Mouse (Mus musculus) heart, postnatal 14 days (tissue): Measurements from ENCODE around the gene Gabrb1. TPM values are rescaled to one million over a fixed set of nuclear protein-coding genes. Genes with fewer than 3 reads are reported as not detected.
"Not testable (repeated sequence)": the region's sequence is repeated elsewhere in the genome, so short reads cannot be mapped to it uniquely, and the experiment has no call there.

Experiments used
- DNase-seq, 2 experiments: peaks; one replicate each; pipeline ENCODE4 v3.0.0; 2021 to 2022
- intact Hi-C: fragments of 180-260 bp; cut with DNase I; formaldehyde crosslinking; loops from one replicate; pipeline ENCODE4 v1.15.1; 2025
- total RNA-seq, 2 experiments: library from RNA; stranded (reverse); gene quantifications; 2 replicates each; pipeline ENCODE4 v1.2.3; 2021

Gene Gabrb1
- total RNA-seq, 2 experiments from 2014 or later: 0.02 to 0.05 TPM

GRCm38 (mm10) chr5:72150870-72151269 lies 493.0 kb downstream of the Gabrb1 start:
- intact Hi-C loops: no loop called here
- DNase-seq: no peak

DNA sequence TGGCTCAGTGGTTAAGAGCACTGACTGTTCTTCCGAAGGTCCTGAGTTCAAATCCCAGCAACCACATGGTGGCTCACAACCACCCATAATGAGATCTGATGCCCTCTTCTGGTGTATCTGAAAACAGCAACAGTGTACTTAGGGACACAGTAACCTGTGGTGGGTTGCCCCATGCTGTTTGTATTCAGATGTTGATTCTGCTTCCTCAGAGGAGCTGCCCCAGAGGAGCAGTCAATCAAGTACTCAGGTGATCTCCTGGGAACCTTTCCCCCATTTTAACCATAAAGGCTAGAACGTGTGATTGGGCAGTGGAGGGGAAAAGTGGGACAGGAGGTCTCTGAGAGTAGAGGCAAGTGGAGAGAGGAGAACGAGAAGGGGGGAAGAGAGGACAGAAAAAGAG lies 497.8 kb downstream of the Gabrb1 start:
- DNase-seq, intact Hi-C loops: not testable (repeated sequence)

DNA sequence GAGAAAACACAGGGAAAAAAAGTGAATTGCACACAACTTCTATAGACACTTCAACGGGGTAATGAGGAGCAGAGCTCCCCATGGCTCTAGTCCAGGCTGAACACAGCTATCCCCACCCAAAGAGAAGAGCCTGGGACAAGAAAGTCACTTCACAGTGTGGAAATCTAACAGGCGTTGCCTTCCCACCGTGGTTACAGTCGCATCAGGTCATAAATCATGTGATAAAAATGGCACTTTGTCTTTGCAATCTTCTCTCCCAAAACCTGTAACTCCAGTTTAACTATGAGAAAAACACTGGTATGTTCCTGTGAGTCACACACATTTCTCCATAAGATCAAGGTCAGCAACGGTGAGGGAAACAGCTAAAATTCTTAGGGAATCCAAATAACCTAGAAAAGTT lies 498.7 kb downstream of the Gabrb1 start:
- no peak for DNase-seq
- intact Hi-C loops: no loop called here

GRCm38 (mm10) chr5:72158667-72159066 lies 500.8 kb downstream of the Gabrb1 start:
- intact Hi-C loops: no loop called here
- DNase-seq: no peak

- no peak for DNase-seq
- intact Hi-C loops: no loop called here
These were observed 501.6 kb downstream of the Gabrb1 start for GRCm38 (mm10) chr5:72159537-72159936.

DNA sequence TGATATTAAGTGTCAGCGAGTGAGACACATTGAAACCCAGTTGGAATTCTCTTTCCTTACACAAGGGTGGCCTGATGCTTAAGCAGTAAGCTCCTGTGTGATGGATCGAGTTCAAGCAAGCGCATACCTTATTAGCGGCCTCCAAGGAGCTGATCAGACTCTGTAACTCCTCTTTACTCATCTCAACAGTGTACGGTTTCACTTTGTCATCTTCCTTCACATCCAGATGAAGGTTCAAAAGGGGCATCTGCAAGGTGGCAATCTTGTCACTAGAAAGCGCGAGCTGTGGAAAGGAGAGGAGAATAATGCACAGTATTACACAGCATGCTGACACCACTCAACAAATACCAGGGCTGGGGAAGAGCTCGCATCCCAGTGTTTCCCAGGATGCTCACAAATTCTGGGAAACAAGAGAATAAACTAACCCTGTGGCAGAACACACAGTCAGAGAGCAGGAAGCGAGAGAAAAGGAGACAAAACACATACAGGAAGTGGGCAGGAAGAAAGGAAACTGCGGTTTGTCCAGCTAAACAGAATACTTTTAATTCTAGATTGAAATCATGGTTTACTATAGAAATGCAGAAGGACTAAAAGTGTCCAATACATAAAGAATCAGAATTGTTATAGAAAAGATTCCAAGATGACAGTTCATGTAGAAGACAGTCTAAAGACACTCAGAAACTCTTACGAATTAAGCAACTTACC lies 503.0 kb downstream of the Gabrb1 start:
- intact Hi-C loops: no loop called here
- DNase-seq: no peak

DNA sequence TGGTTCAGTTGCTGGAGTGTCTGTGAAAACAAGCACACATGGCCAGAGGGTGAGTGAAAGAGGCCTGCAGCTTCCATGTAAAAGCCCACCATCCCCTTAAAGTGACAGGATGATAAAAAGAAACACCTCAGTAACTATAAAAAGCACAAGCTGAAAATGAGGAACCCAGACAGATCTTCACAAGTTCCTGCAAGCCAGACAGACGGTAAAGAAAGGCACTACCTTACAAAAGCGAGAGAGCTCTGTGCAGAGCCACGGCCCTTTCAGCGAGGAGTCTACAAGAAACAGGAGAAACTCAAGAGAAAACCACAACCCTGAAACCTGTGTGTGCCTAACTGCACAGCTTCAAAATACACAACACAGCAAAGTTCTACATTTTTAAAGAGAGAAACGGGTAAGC lies 504.9 kb downstream of the Gabrb1 start:
- DNase-seq: no peak
- intact Hi-C loops: no loop called here

DNA sequence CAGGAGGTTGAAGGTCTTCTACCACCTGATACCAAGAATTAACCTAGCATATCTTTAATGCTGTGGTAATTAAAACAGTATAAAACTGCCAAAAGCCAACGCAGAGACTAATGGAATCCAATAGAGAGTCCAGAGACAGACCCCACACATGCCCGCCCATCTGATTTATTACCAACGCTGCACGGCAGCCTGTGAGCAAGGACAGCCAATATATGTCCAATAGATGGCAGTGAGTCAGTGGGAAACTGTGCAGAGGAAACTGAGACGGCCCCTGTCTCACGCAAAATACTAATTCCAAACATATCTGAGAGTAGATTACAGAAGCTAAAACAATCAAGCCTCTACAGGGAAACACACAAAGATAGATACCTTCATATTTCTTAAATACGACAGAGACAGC lies 506.5 kb downstream of the Gabrb1 start:
- intact Hi-C loops: no loop called here
- no peak for DNase-seq

DNA sequence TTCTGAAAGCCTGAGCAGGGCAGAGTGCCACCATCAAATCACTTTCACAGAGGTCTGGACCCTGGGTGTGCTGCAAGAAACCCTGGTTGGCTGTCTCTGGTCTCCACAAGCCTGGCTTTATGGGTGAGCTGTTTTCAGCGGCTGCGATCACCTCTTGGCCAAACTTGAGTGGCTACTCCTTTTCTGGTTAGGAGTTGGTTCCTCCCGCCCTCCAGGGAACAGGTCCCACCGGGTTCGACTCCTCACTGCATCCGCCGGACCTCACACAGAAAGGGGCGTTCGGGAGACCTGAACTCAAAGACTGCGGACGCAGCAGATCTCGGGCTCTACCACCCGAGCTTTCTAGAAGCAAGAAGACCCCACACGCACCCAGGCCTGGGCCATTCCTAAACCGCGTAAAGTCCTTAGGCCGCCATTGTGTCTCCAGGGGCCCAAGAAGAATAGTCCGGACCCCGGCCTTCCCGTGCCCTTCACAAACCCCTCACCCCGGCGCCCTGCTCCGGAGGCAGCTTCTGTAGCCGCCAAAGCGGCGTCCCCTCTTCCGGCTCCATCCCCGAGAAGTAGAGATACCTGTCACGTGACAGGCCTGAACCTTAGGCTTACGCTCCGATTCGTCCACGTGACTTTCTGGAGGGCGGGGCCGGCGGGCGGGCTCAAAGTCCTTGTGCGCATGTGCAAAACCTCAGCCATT lies 509.8 kb downstream of the Gabrb1 start, which contains the start of gene Commd8:
Gene Commd8 (minus strand): TSS at position 596 of the 691 bp plus-strand sequence.
- DNase-seq: peak; percentile 93 to 97
- intact Hi-C loops: no loop called here

DNA sequence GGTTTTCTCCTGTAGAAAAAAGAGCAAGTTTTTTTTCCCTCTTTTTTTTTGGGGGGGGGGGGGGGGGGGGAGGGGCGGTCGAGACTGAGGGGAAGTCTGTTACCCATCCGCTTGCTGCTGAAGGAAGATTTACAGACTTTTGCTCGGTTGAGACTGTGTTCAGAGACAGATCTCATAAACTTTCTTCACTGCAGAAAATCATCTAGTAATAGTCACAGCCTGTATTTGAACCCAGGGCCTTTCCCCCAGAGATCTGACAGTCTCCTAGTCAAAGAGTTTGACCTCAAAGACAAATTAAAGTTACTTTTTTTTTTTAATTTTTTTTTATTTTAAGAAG lies 510.3 kb downstream of the Gabrb1 start:
- intact Hi-C loops: no loop called here
- DNase-seq: no peak

DNA sequence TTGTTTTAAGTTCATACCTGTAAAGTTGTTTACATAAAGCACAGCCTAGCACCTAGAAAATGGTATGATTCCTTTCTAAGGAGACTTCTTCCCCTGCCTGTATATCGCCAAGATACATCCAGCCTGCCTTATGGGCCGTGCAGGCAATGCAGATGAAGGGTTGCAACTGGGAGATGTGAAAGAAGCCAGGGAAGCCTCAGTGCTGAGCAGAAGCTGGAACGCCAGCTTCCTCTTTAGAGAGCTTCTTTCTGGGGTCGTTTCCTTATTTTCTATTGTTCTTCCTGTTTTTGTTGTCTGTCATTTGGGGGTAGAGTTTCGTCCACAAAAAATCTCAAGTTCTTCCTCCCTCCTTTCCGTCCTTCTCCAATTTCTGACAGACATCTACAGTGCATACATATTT lies 512.2 kb downstream of the Gabrb1 start:
- DNase-seq: no peak
- intact Hi-C loops: no loop called here

- DNase-seq: peak; percentile 38 to 74
These were observed 514.8 kb downstream of the Gabrb1 start for GRCm38 (mm10) chr5:72172675-72173074.

GRCm38 (mm10) chr5:72173521-72173920 lies 515.6 kb downstream of the Gabrb1 start:
- no peak for DNase-seq
- intact Hi-C loops: no loop called here

More at GRCm38 (mm10) chr5:72172675-72173074, 514.8 kb downstream of the Gabrb1 start:
- intact Hi-C loops: loop anchor here (1.0 kb wide), 1 partner anchor 98 kb away; no protein-coding TSS in a partner anchor

GRCm38 (mm10) chr5:72175050-72175449 lies 517.1 kb downstream of the Gabrb1 start:
- intact Hi-C loops: loop anchor here (1.0 kb wide), 1 partner anchor 94 kb away; no protein-coding TSS in a partner anchor

DNA sequence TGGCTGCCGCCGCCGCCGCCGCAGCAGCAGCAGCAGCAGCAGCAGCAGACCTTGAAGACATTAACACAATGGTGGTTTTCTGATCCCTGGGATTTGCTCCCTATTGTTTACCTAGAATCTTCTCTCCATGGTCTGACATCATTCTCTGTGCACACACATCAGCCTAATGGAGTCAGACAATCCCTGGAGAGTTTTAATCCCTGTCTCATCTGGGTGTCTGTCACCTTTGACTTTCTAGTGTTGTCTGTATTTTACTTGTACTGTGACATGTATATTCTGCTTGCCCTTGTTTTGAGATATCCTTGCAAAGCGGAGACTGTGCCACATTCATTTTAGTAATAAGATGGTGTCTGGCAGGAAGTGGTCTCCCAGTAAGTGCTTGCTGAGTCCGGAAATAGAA lies 517.6 kb downstream of the Gabrb1 start:
- intact Hi-C loops: loop anchor here (1.0 kb wide), 1 partner anchor 94 kb away; no protein-coding TSS in a partner anchor
- no peak for DNase-seq

More at GRCm38 (mm10) chr5:72175050-72175449, 517.1 kb downstream of the Gabrb1 start:
- DNase-seq: no peak

DNA sequence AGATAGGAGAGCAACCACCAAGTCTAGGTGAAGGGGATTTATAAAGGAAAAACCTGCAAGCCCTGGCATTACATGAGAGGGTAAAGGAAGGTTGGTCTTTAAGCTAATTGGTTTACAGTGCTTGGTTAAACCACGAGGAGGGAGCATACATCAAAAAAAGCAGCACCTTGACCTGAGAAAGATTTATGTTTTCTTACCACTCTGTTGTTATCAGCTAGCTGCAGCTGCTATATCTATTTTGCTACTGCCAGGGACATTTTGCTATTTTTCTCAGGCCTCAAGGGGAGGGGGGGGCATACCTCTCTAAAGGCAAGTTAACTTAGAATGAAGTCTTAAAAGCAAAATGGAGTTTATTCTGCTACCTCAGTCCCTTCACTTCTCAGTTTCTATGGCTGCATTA lies 523.3 kb downstream of the Gabrb1 start:
- DNase-seq: no peak
- intact Hi-C loops: no loop called here

- peak in 1 of 2 experiments; percentile 12 for DNase-seq
These were observed 524.9 kb downstream of the Gabrb1 start for GRCm38 (mm10) chr5:72182804-72183203.

DNA sequence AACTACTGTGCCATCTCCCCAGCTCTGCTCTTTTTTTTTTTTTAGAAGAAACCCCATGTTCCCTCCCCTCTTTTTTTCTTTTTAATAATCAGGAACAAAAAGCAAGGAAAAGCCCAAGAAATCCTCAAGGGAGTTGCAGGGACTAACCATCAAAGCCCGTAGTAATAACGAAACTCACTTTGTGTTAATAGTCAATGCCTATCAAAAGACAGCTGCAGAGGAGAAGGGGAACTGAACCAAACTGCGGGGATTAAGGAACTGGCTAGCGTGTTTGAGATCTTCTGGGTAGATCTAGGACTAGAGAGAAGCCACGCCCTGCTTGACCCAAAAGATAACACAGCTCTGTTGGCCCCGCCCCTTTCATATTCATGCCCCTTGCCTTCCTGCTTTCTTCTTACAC lies 526.0 kb downstream of the Gabrb1 start:
- intact Hi-C loops: no loop called here
- peak; percentile 12 to 16 for DNase-seq

More at GRCm38 (mm10) chr5:72182804-72183203, 524.9 kb downstream of the Gabrb1 start:
- intact Hi-C loops: no loop called here

GRCm38 (mm10) chr5:72184437-72185100 lies 526.7 kb downstream of the Gabrb1 start:
- DNase-seq: no peak
- intact Hi-C loops: no loop called here

GRCm38 (mm10) chr5:72191154-72191553 lies 533.2 kb downstream of the Gabrb1 start:
- intact Hi-C loops: no loop called here
- DNase-seq: no peak

GRCm38 (mm10) chr5:72191932-72192331 lies 534.0 kb downstream of the Gabrb1 start:
- intact Hi-C loops: no loop called here
- DNase-seq: no peak
